Mouse (Mus musculus) left cerebral cortex, adult 2 months (tissue): ENCODE measurements at regions not wholly inside any gene's neighbourhood (a gene's known extent, or its start where the extent isn't known, plus 50 kb on each side); places are given as distances from the start of the nearest gene placed in this dataset.

ENCODE experiments used
- DNase-seq, 2 experiments: peaks; one replicate each; pipeline ENCODE4 v3.0.0; 2021 to 2022; ENCODE audit warnings: low spot score in 2 of 2, mixed read lengths in 1 of 2; ENCODE audit errors: extremely low spot score in 1 of 2
- H3K27ac ChIP-seq: fragments of 200-600 bp; 2 replicates; pipeline ENCODE4 v1.8.1; 2022
- H3K4me3 ChIP-seq: fragments of 200-600 bp; 2 replicates; pipeline ENCODE4 v1.8.1; 2022
- CTCF ChIP-seq: fragments of 200-600 bp; IDR thresholded peaks from 2 replicates; pipeline ENCODE4 v1.8.1; 2022; ENCODE audit warnings: antibody characterized with exemption, mild to moderate bottlenecking, moderate library complexity
- intact Hi-C: fragments of 180-260 bp; cut with DNase I; formaldehyde crosslinking; loops from one replicate; pipeline ENCODE4 v1.15.1; 2025

- Histone ChIP-seq H3K4me3 (no peak overlapping the region), H3K27ac (no peak overlapping the region)
- DNase-seq = no peak
- intact Hi-C loops = no loop called here
- no peak; the same call in 1 of the 2 replicates for TF ChIP-seq CTCF
These were observed 71.4 kb upstream of the Foxk1 start for GRCm38 (mm10) chr5:142329724-142330520.

- DNase-seq = no peak
- intact Hi-C loops = no loop called here
- no peak overlapping the region for H3K27ac ChIP-seq
These were observed 68.6 kb upstream of the Foxk1 start for GRCm38 (mm10) chr5:142332744-142333143.

DNA sequence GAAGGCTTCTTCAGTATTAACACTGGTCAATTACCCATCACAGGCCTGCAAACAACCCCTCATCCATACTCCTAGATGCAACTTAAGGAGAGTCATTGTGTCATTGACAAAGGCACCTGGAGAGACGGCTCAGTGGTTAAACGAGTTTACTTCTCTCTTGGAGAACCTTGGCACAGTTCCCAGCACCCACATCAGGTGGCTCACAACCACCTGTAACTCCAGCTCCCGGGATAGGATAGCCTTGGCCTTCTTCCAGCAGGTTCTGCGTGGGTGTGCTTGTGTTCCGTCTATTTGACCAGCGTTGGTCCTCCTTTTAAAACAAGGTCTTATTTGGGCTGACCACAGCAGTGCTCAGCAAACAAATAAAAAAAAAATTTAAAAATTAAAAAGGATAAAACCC, 63.9 kb upstream of the Foxk1 start:
- no peak overlapping the region for H3K27ac ChIP-seq
- no peak for TF ChIP-seq CTCF
- DNase-seq = no peak
- intact Hi-C loops = no loop called here
- H3K4me3 ChIP-seq = no peak overlapping the region

More at GRCm38 (mm10) chr5:142332744-142333143, 68.6 kb upstream of the Foxk1 start:
- no peak overlapping the region for H3K4me3 ChIP-seq
- TF ChIP-seq CTCF = no peak

DNA sequence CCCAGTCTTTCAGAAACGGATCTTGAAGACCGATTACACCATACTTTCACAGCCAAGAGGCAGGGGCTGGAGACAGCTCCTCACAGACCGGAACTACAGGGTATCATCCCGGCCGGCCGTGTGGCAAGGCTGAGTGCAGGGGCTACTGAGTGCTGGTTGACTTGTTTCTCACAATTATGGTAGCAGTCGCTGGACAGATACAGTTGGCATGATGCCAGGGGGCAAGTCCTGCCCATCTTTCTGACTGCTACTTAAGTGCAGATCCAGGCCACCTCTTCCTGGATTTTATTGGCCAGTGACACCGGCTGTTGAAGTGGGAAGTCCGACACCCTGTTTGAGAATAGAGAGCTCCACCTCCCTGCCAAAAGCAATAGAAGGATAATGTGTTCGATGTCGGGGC, 63.2 kb upstream of the Foxk1 start:
- intact Hi-C loops = no loop called here
- Histone ChIP-seq H3K27ac (no peak overlapping the region), H3K4me3 (no peak overlapping the region)
- no peak for DNase-seq
- TF ChIP-seq CTCF = no peak

DNA sequence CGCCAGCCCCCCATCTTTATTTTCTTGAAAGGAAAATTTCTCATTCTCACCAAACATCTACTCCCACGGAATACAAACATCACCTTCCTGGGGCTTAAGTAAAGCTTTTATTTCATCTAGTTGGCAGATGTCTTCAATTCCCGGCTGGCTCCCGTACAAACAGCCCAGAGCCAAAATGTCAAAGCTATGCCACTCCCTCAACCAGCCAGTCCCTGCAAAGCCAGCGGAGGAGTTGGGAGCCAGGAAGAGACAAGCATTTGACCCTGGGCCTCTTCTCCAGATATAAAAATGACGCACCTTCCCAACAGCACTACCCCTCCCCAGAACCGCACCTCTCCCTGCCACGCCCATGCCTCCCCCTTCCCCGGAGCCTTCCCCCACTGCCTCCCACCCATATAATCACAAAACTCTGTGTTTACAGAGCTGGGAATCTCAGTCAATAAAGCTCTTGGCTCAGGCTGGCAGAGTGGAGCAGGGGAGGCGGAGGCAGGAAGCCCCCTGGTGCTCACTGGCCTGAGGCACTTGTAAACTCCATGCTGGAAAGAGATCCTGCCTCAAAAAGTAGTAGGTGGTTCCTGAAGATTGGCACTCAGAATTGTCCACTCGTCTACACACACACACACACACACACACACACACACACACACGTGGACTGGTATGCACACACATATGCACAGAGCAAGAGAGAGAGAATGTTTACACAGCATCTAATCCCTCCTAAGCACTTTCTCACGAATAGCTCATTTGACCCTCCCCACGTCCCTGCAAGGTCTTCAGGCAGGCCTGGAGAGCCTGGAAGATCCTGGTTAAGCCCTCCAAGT, 60.9 kb upstream of the Foxk1 start:
- intact Hi-C loops = no loop called here
- Histone ChIP-seq H3K27ac (no peak overlapping the region), H3K4me3 (no peak overlapping the region)
- no peak for TF ChIP-seq CTCF
- peak in 1 of 2 experiments; percentile 16 for DNase-seq

DNA sequence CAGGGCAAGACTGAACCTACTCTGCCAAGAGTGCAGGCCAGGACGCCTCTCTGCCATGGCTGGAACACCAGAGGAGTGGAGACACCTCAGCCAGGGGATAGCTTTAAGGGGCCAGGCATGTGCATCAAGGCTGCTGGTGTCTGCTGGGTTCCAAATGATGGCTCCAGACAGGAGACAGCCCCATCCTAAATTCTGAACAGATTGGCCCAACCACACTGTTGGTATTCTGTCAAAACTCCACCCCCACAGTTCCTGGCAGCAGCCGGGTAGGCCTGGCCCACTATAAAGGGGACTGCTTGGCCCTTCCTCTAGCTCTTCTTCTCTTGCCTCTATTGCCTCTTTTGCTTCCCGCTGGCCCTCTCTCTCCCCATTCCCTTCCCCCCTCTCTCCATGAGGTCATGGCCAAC, 60.3 kb upstream of the Foxk1 start:
- DNase-seq = peak in 1 of 2 experiments; percentile 31
- TF ChIP-seq CTCF = no peak

DNA sequence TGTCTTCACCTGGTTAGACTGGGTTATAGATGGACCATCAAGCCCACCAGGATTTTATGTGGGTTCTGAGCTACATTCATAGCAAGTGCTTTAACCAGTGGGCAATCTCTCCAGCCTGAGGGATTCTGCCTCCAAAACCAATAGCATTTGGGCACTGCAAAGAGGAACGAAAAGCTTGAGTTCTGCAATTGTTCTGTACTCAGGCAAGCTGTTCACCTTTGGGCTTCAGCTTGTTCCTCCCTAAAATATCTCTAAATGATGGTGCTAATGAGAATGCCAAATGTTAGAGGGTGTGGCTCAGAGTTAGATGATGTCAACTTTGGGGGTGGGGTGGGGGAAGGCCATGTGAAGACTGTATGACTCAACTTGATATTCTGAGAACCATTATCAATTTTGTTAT, 54.8 kb upstream of the Foxk1 start:
- DNase-seq = no peak
- no peak for TF ChIP-seq CTCF
- H3K4me3 ChIP-seq = no peak overlapping the region
- intact Hi-C loops = no loop called here
- no peak overlapping the region for H3K27ac ChIP-seq

More for the DNA sequence above, 60.3 kb upstream of the Foxk1 start:
- Histone ChIP-seq H3K4me3 (no peak overlapping the region), H3K27ac (no peak overlapping the region)
- intact Hi-C loops = no loop called here

GRCm38 (mm10) chr5:142350574-142350973, 50.7 kb upstream of the Foxk1 start:
- DNase-seq = no peak
- H3K27ac ChIP-seq = no peak overlapping the region
- peak; percentile 19 for TF ChIP-seq CTCF
- intact Hi-C loops = no loop called here
- no peak overlapping the region for H3K4me3 ChIP-seq
